Mouse (Mus musculus) heart, adult 2 months (tissue): ENCODE results near the gene Fndc3b. TPM values are rescaled to one million over a fixed set of nuclear protein-coding genes. Genes with fewer than 3 reads are reported as not detected.

Source experiments
- DNase-seq, 2 experiments: peaks; one replicate each; pipeline ENCODE4 v3.0.0; 2021
- H3K27ac ChIP-seq: fragments of 200-600 bp; 2 replicates; pipeline ENCODE4 v1.8.1; 2022
- H3K27me3 ChIP-seq: fragments of 200-500 bp; 2 replicates; pipeline ENCODE4 v1.6.1; 2012; ENCODE audit warnings: mild to moderate bottlenecking, low read length, inconsistent platforms, mixed read lengths; ENCODE audit not compliant: control insufficient read depth, insufficient read depth
- H3K36me3 ChIP-seq: fragments of 200-500 bp; 2 replicates; pipeline ENCODE4 v1.6.1; 2012; ENCODE audit warnings: low read length, inconsistent platforms; ENCODE audit not compliant: control insufficient read depth, insufficient read depth
- H3K4me1 ChIP-seq: fragments of 200-500 bp; 2 replicates; pipeline ENCODE4 v1.6.1; 2011; ENCODE audit warnings: low read length; ENCODE audit not compliant: control insufficient read depth, insufficient read depth
- H3K4me3 ChIP-seq: fragments of 200-600 bp; 2 replicates; pipeline ENCODE4 v1.8.1; 2022
- H3K79me2 ChIP-seq: fragments of 200-500 bp; replicated peaks from 2 replicates; pipeline ENCODE4 v1.6.1; 2012; ENCODE audit warnings: mild to moderate bottlenecking, inconsistent platforms, low read length, moderate library complexity, mixed read lengths; ENCODE audit not compliant: control insufficient read depth, insufficient read depth
- H3K9ac ChIP-seq: fragments of 200-500 bp; 2 replicates; pipeline ENCODE4 v1.6.1; 2012; ENCODE audit warnings: low read depth, mild to moderate bottlenecking, control low read depth, inconsistent platforms, low read length, mixed read lengths
- CTCF ChIP-seq: fragments of 200-600 bp; IDR thresholded peaks from 2 replicates; pipeline ENCODE4 v1.8.1; 2022; ENCODE audit warnings: antibody characterized with exemption, mild to moderate bottlenecking, moderate library complexity
- EP300 ChIP-seq: fragments of 200-500 bp; IDR thresholded peaks from 2 replicates; pipeline ENCODE4 v1.6.1; 2011; ENCODE audit warnings: low read depth, low read length, control low read depth; ENCODE audit not compliant: insufficient read depth
- POLR2A ChIP-seq: fragments of 200-500 bp; IDR thresholded peaks from 2 replicates; pipeline ENCODE4 v1.6.1; 2011; ENCODE audit warnings: mild to moderate bottlenecking, low read depth, low read length, control low read depth; ENCODE audit not compliant: insufficient read depth
- WGBS: fragments of 180-500 bp; shearing (Covaris S2); methylation state at CpG from one replicate; pipeline ENCODE4 v1.1.7; 2018; 5-methylcytosine and 5-hydroxymethylcytosine counted together
- intact Hi-C: fragments of 180-260 bp; cut with DNase I; formaldehyde crosslinking; loops from one replicate; pipeline ENCODE4 v1.15.1; 2025
- polyA plus RNA-seq: library from polyadenylated mRNA; depleted of rRNA; stranded (reverse); fragments of >200 nt; gene quantifications from 2 replicates; pipeline ENCODE4 v1.2.3, GENCODE M21; 2012
- total RNA-seq, 2 experiments: library from RNA; stranded (reverse); gene quantifications; 2 replicates each; pipeline ENCODE4 v1.2.3; 2021

The Fndc3b gene
- total and polyA plus RNA-seq, 3 experiments = 15.3 to 57.4 (median 52.1) TPM

DNA sequence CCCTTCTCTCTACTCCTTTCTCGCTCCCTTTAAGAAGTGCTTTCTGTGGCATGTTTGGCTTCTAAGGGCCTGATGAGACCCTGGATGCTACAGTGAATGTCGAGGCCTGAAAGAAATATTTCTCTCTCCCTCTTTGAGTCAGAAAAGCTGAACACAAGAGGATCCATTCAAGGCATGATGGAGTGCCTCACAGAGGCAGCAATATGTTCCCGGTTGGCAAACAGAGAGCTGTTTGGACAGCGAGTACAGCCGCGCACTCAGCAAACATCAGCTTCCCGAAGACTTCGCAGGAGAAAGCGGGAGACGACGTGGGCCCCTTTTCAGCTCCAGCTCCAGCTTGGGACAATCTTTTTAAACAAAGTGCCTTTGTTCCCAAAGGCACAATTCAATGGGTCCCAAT is 137.6 kb downstream of the Fndc3b start:
- intact Hi-C loops = no loop called here
- WGBS = 76% methylated on average over 11 of the region's 11 CpGs

DNA sequence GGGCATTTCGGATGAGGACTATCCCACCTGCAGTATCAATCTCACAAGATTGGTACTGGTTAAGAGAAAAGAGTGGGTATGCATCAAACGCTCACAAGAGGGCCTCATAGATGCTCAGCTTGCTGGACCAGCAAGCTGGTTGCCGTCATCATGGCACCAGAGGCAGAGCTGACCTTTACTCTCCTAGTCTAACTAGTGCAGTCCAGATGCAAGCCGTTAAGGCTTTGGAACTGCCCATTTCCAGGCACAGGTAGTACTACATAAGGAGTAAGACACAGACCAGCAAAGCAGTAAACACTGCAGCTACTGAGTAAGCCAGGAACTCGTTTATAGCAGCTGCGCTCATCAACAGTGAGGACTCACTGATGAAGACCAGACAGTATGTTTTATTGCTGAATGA is 138.8 kb downstream of the Fndc3b start:
- intact Hi-C loops = no loop called here
- Histone ChIP-seq H3K27me3 (no peaks in the 10 kb centered on the region), H3K4me1 (peaks cover 9% of the 10 kb centered on the region), H3K9ac (no peak overlapping the region), H3K36me3 (peaks cover 5% of the 10 kb centered on the region), H3K79me2 (peaks cover 6% of the 10 kb centered on the region), H3K27ac (peak overlapping the region; percentile 24; the same call in 1 of the 2 replicates), H3K4me3 (no peak overlapping the region)
- peak; percentile 74 for TF ChIP-seq CTCF
- TF ChIP-seq POLR2A = no peak
- 0 out of 2 replicates have a peak, but pooled peaks have one; percentile 14 for TF ChIP-seq EP300
- 54% methylated on average over 6 of the region's 6 CpGs for WGBS
- DNase-seq = peak in 1 of 2 experiments; percentile 37

More for the DNA sequence above, 137.6 kb downstream of the Fndc3b start:
- Histone ChIP-seq H3K4me1 (peaks cover 7% of the 10 kb centered on the region), H3K36me3 (peaks cover 2% of the 10 kb centered on the region; the same call in 1 of the 2 replicates), H3K27ac (no peak overlapping the region), H3K79me2 (peaks cover 5% of the 10 kb centered on the region), H3K27me3 (no peaks in the 10 kb centered on the region), H3K9ac (no peak overlapping the region), H3K4me3 (no peak overlapping the region)
- DNase-seq = no peak
- TF ChIP-seq CTCF (no peak), EP300 (no peak), POLR2A (no peak)

DNA sequence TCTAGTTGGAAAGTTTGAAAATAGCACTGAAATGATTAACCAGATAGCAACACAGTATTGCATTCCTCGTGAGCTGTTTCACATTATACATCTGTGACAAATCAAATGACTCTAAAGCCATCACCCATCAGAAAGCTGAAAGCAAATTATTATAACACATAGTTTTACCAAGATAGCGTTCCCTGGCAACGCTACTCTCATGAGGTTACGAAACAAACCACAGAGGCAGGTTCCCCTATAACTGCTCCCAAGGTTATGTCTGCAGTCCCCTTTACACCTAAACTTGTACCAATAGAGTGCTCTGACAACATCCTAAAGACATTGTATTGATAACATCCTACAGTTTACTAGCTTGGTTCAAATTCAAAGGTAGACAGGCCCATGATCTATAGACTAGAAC is 145.8 kb downstream of the Fndc3b start:
- WGBS = 82% methylated on average over 4 of the region's 4 CpGs
- TF ChIP-seq POLR2A (no peak), CTCF (no peak), EP300 (no peak)
- peaks cover 10% of the 10 kb centered on the region for H3K79me2 ChIP-seq
- peaks cover 2% of the 10 kb centered on the region for H3K4me1 ChIP-seq
- no peaks in the 10 kb centered on the region for H3K27me3 ChIP-seq
- H3K4me3 ChIP-seq = no peak overlapping the region
- intact Hi-C loops = no loop called here
- H3K36me3 ChIP-seq = peaks cover 3% of the 10 kb centered on the region; the same call in 1 of the 2 replicates
- no peak for DNase-seq
- no peak overlapping the region for H3K27ac ChIP-seq
- no peak overlapping the region for H3K9ac ChIP-seq

DNA sequence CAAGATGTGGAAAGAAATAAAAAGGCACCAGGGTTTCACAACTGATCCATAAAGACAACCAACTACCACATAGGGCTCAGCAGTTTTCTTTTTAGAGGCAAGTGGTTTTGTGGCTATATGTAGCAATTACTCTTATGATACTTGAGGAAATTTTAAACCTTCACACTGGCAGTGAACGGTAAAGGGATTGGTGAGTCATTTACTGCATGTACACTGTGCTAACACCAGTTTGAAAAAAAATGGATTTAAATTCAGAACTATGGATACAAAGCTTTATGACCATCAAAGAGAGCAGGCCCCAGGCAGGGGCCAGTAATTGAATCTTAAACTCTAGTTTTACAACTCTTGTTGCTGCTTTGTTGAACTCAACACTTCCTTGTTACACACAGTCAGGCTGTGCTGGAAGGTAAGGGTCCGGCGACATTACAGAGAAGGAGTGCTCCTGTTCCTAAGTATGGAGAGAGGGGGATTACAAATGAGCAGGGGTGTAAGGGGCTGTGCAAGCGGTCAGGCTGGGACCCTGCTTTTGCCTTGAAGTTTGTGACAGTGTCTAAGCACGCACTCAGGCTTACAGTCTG is 148.0 kb downstream of the Fndc3b start:
- DNase-seq = no peak
- Histone ChIP-seq H3K36me3 (peaks cover 2% of the 10 kb centered on the region; the same call in 1 of the 2 replicates), H3K27me3 (no peaks in the 10 kb centered on the region), H3K4me3 (no peak overlapping the region), H3K4me1 (peaks cover under 1% of the 10 kb centered on the region), H3K9ac (no peak overlapping the region), H3K27ac (no peak overlapping the region), H3K79me2 (peaks cover 9% of the 10 kb centered on the region)
- no peak for TF ChIP-seq POLR2A
- no peak for TF ChIP-seq EP300
- TF ChIP-seq CTCF = no peak
- WGBS = 93% methylated on average over 5 of the region's 5 CpGs
- intact Hi-C loops = no loop called here

DNA sequence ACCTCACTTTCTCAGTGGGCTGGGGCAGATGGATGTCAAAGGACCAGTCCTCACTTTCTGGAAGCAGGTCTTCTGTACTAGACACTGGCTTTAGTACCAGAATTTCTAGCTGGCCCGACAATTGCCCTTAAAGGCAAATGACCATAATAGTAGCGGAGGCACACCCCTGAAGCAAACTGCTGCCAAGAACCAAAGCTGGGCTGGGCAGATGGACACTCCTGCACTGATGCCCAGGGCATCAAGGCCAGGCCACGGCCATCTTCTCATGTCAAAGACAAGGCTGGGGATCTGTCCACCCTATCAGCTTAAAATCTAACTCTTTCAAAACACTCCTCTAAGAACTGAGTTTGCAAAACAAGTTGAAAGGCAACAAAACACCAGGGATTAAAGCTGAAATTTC is 148.6 kb downstream of the Fndc3b start:
- Histone ChIP-seq H3K79me2 (peaks cover 8% of the 10 kb centered on the region), H3K4me1 (no peaks in the 10 kb centered on the region), H3K36me3 (no peaks in the 10 kb centered on the region), H3K4me3 (no peak overlapping the region), H3K9ac (no peak overlapping the region), H3K27me3 (no peaks in the 10 kb centered on the region), H3K27ac (no peak overlapping the region)
- intact Hi-C loops = no loop called here
- WGBS = 63% methylated on average over 3 of the region's 3 CpGs
- TF ChIP-seq EP300 (no peak), POLR2A (no peak), CTCF (no peak)
- DNase-seq = no peak

DNA sequence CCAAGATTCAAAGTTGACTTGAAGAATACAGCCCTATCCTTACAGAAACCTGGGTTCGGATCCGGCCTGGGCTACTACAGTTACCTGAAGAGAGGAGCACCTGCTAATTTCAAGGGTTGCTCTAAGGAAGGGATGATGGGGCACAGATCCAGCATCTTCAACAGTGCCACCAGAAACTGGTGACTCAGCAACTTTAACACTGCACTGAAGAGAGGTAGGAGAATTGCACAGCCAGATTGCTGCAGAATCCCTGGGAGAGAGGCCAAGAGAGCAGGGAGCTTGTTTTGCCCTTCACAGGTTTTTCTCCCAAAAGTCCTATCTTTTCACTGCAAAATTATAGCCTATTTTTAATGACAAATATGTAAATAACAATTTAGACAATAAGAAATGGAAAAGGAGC is 149.2 kb downstream of the Fndc3b start:
- Histone ChIP-seq H3K27ac (no peak overlapping the region), H3K4me3 (no peak overlapping the region), H3K4me1 (no peaks in the 10 kb centered on the region), H3K36me3 (no peaks in the 10 kb centered on the region), H3K27me3 (no peaks in the 10 kb centered on the region), H3K9ac (no peak overlapping the region), H3K79me2 (peaks cover 7% of the 10 kb centered on the region)
- intact Hi-C loops = no loop called here
- WGBS = 91% methylated on average over 2 of the region's 2 CpGs
- TF ChIP-seq EP300 (no peak), CTCF (no peak), POLR2A (no peak)
- no peak for DNase-seq
